Mouse (Mus musculus) small intestine, adult 2 months (tissue): ENCODE measurements around the gene Itfg2.

ENCODE experiments used
- CTCF ChIP-seq: fragments of 200-500 bp; IDR thresholded peaks from 2 replicates; pipeline ENCODE4 v1.5.1; 2012; ENCODE audit warnings: low read depth, mild to moderate bottlenecking, control low read depth, inconsistent platforms, low read length, moderate library complexity, mixed read lengths; ENCODE audit not compliant: insufficient replicate concordance, insufficient read length; ENCODE audit errors: extremely low read depth
- POLR2A ChIP-seq: fragments of 200-500 bp; IDR thresholded peaks from 2 replicates; pipeline ENCODE4 v1.6.1; 2012; ENCODE audit warnings: low read depth, mild to moderate bottlenecking, control low read depth, inconsistent platforms, low read length, moderate library complexity

- TF ChIP-seq CTCF (no peak), POLR2A (no peak)
These were observed 62.2 kb downstream of the Itfg2 start, which contains the start of the genes Rhno1 and Foxm1 for GRCm38 (mm10) chr6:128362381-128363006.
